Mouse (Mus musculus) C2C12 (cell line): Measurements from ENCODE around the gene Fam71f1.

ENCODE experiments used
- CTCF ChIP-seq: IDR thresholded peaks from one replicate; pipeline ENCODE4 v1.5.1; 2011; ENCODE audit not compliant: control insufficient read depth, insufficient read depth, insufficient read length
- MAX ChIP-seq: IDR thresholded peaks from one replicate; pipeline ENCODE4 v1.6.1; 2011; ENCODE audit warnings: mild to moderate bottlenecking, control low read depth
- USF1 ChIP-seq: IDR thresholded peaks from one replicate; pipeline ENCODE4 v1.6.1; 2011; ENCODE audit warnings: low read depth, mild to moderate bottlenecking, control low read depth, moderate library complexity

GRCm38 (mm10) chr6:29286870-29287269, 32.1 kb upstream of the Fam71f1 start:
- TF ChIP-seq CTCF (no peak), MAX (no peak), USF1 (no peak)
